Mouse (Mus musculus) cortical plate, adult 2 months (tissue): ENCODE measurements around the gene Pask.

ENCODE experiments used
- CTCF ChIP-seq: fragments of 200-500 bp; IDR thresholded peaks from 2 replicates; pipeline ENCODE4 v1.5.1; 2011; ENCODE audit warnings: mild to moderate bottlenecking, control low read depth, low read length; ENCODE audit not compliant: insufficient read depth; ENCODE audit errors: extremely low read depth
- POLR2A ChIP-seq: fragments of 200-500 bp; IDR thresholded peaks from 2 replicates; pipeline ENCODE4 v1.6.1; 2011; ENCODE audit warnings: mild to moderate bottlenecking, low read length, control low read depth; ENCODE audit not compliant: insufficient read depth; ENCODE audit errors: extremely low read depth

DNA sequence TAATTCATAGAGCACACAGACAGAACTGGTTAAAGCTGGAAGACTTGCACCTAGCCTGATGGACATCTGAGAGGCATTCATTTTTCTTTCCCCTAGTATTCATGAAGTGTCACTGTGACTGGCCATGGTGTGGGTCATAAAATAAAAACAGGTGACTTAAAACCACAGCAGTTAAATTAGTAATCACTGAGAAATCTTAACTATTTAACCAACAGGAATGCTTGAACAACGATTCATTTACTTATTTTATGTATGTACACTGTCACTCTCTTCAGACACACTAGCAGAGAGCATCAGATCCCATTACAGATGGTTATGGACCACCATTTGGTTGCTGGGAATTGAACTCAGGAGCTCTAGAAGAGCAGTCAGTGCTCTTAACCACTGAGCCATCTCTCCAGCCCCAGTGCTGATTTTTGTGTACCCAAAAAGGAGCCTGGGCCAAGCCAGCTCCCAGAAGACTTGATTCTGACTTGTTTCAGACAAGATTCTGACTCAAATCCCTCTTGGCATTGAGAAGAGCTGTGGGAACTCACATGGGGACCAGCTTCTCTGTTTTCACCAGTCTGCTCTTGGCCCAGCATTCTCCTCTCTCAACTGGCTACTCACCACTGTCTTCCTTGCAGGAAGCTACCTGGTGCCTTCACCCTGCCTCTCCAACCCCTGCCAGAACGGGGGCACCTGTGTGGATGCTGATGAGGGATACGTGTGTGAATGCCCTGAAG is 72.6 kb downstream of the Pask start:
- no peak for TF ChIP-seq POLR2A
- no peak for TF ChIP-seq CTCF
